Mouse (Mus musculus) hindbrain, embryonic 16.5 days (tissue): ENCODE results near the gene Arhgap31. TPM values are rescaled to one million over a fixed set of nuclear protein-coding genes. Genes with fewer than 3 reads are reported as not detected.

ENCODE experiments used
- ATAC-seq: fragments of 200-750 bp; cut with Nextera tagmentation; 2 replicates; pipeline ENCODE4 v1.8.0; 2017; ENCODE audit warnings: moderate TSS enrichment, moderate library complexity
- H3K27ac ChIP-seq: fragments of 300-500 bp; sonication (generic); 2 replicates; pipeline ENCODE4 v1.5.1; 2014; ENCODE audit warnings: low read depth, mild to moderate bottlenecking, control low read depth, low read length, moderate library complexity
- H3K27me3 ChIP-seq: fragments of 300-500 bp; sonication (generic); replicated peaks from 2 replicates; pipeline ENCODE4 v1.6.1; 2014; ENCODE audit warnings: low read length; ENCODE audit not compliant: control insufficient read depth, insufficient read depth
- H3K36me3 ChIP-seq: fragments of 300-500 bp; sonication (generic); 2 replicates; pipeline ENCODE4 v1.6.1; 2014; ENCODE audit warnings: mild to moderate bottlenecking, low read length, moderate library complexity, mixed read lengths; ENCODE audit not compliant: control insufficient read depth, insufficient read depth
- H3K4me1 ChIP-seq: fragments of 300-500 bp; sonication (generic); 2 replicates; pipeline ENCODE4 v1.6.1; 2014; ENCODE audit warnings: low read depth, low read length; ENCODE audit not compliant: control insufficient read depth, insufficient read depth
- H3K4me2 ChIP-seq: fragments of 300-500 bp; sonication (generic); 2 replicates; pipeline ENCODE4 v1.6.1; 2014; ENCODE audit warnings: mild to moderate bottlenecking, low read length, control low read depth, moderate library complexity
- H3K4me3 ChIP-seq: fragments of 300-500 bp; sonication (generic); 2 replicates; pipeline ENCODE4 v1.5.1; 2014; ENCODE audit warnings: mild to moderate bottlenecking, low read length, control low read depth, moderate library complexity
- H3K9ac ChIP-seq: fragments of 300-500 bp; sonication (generic); 2 replicates; pipeline ENCODE4 v1.6.1; 2014; ENCODE audit warnings: low read depth, mild to moderate bottlenecking, control low read depth, low read length, moderate library complexity
- H3K9me3 ChIP-seq: fragments of 300-500 bp; sonication (generic); 2 replicates; pipeline ENCODE4 v1.6.1; 2014; ENCODE audit warnings: mild to moderate bottlenecking, low read length, moderate library complexity; ENCODE audit not compliant: control insufficient read depth
- WGBS: fragments of 180-500 bp; shearing (Covaris S2); extraction: QIAGEN DNeasy Blood & Tissue Kit; methylation state at CpG from one replicate; pipeline ENCODE4 v1.1.7; 2014; 5-methylcytosine and 5-hydroxymethylcytosine counted together
- polyA plus RNA-seq: library from polyadenylated mRNA; unstranded; fragments of >200 nt; fragmentation: Nextera tagmentation; extraction: Ambion mirVana; gene quantifications from 2 replicates; pipeline ENCODE4 v1.2.1, GENCODE M21; 2015

Arhgap31 gene
- polyA plus RNA-seq, 1 experiment from 2014 or later: 4.5 TPM

DNA sequence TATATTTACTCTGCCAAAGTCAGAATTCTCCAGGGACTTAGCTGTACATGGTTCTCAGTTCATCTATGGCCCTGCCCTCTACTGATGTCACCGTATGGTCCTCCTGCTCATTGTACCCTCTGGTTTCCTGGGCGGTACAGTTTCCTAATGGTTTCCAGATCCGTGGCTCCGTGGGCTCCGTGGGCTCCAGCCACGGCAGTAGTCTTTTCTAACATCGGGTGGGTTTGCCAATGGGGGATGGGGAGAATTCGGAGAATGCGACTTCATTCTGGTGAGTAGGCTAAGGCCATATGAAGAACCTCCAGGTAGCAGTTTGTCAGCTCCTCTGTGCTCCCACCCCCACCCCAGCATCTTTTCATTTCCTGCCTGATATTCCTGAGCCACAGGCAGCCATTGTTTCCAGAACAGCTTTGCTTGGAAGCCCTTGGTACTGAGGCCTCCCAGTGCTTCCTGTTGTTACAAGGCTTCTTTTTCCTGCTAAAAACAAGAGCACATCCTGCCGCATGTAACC lies 61.3 kb downstream of the Arhgap31 start:
- no peak overlapping the region for H3K27ac ChIP-seq
- no peak overlapping the region for H3K4me2 ChIP-seq
- no peak overlapping the region for H3K4me3 ChIP-seq
- WGBS: 82% methylated on average over 10 of the region's 10 CpGs
- ATAC-seq: no peak
- H3K27me3 ChIP-seq: no peaks in the 10 kb centered on the region
- H3K4me1 ChIP-seq: no peaks in the 10 kb centered on the region
- H3K36me3 ChIP-seq: no peaks in the 10 kb centered on the region
- no peak overlapping the region for H3K9ac ChIP-seq
- no peaks in the 10 kb centered on the region for H3K9me3 ChIP-seq

DNA sequence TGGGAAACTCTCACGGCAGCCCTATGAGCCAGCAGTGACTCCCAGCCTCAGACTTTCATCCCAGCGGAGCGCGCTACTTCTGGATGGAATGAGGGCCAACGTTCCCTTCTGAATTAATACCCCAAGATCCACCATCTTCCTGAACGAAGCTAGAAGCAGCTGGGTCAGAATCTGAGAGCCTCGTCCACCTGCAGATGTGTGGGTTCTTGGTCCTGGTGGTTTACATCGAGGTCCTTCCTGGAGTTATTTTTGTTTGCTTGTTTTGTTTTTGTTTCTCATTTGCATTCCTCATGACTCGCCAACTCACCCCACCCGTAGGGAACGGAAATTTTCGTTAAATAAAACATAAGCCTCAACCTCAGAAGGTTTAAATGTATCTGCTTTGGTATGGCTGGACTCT lies 61.8 kb downstream of the Arhgap31 start:
- WGBS: 90% methylated on average over 12 of the region's 12 CpGs
- no peaks in the 10 kb centered on the region for H3K27me3 ChIP-seq
- no peak overlapping the region for H3K4me2 ChIP-seq
- H3K4me1 ChIP-seq: no peaks in the 10 kb centered on the region
- no peaks in the 10 kb centered on the region for H3K9me3 ChIP-seq
- no peak overlapping the region for H3K27ac ChIP-seq
- no peak overlapping the region for H3K9ac ChIP-seq
- ATAC-seq: no peak
- H3K4me3 ChIP-seq: no peak overlapping the region
- H3K36me3 ChIP-seq: no peaks in the 10 kb centered on the region

DNA sequence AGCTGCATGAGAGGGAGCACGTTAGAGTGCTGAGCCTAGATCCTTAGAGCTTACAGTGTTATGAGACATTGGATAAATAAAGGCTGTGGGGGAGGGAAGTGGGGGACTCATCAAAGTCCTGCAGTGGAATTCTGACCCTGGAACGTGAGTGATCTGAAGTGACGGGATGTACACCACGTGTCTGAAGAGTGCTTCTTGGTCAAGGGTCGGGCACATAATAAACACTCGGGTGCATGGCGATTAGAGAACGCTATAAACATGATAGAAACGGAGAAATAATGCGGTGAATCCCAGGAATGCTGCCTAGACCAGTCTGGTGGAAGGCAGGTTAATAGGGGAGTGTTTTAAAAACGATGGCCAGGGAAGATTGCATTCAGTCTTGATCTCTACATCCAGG lies 63.6 kb downstream of the Arhgap31 start:
- no peaks in the 10 kb centered on the region for H3K9me3 ChIP-seq
- no peaks in the 10 kb centered on the region for H3K27me3 ChIP-seq
- H3K4me3 ChIP-seq: no peak overlapping the region
- H3K4me1 ChIP-seq: no peaks in the 10 kb centered on the region
- no peak overlapping the region for H3K9ac ChIP-seq
- no peaks in the 10 kb centered on the region for H3K36me3 ChIP-seq
- WGBS: 78% methylated on average over 11 of the region's 11 CpGs
- no peak overlapping the region for H3K27ac ChIP-seq
- H3K4me2 ChIP-seq: no peak overlapping the region
- no peak for ATAC-seq

DNA sequence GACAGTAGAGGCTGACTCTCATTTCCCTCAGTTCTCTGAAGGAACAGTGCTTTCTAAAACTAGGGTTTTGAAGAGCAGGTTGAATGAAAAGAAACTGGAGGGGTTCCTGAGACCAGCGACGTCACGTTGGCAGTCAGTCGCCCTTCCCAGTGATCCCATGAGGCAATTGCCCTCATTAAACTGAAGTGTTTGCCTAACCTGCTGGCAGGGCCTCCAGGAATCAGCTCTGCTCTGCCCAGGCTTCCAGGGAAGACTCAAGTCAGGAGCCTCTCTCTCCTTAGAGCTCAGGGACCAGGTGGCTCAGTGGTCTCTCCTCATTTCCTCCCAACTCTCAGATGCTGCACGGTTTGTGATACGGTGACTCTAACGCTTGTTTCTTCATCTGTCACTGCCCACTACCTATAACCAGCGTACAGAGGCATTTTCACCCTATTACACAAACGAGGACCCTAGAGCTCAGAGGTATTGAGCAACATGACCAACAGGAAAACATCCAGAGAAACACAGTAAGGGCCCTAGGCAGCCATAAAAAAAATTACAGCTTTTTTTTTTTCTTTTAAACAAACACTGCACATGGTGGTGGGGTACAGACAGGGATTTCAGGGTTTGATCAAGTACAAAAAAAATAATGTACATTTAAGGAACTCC lies 64.2 kb downstream of the Arhgap31 start:
- no peak overlapping the region for H3K27ac ChIP-seq

DNA sequence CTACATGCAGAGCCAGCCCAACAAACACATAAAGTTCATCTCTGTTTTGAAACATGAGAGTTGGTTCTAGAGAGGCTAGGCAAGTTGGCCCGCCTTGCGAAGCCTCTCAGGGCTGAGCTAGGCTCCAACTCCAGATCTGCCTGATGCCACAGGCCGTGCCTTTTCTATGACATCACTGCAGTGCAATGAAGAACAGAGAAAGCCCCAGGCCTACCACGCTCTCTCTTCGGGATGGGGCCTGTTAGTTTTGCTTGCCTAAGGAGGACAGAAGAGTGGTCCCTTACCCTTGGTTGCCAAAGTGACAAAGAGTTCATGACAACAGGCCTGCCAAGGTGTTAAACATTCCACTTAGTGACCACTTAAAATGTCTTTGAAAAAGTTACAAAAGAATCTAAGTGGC lies 64.9 kb downstream of the Arhgap31 start:
- H3K4me1 ChIP-seq: no peaks in the 10 kb centered on the region
- H3K4me2 ChIP-seq: no peak overlapping the region
- no peak overlapping the region for H3K4me3 ChIP-seq
- 93% methylated on average over 5 of the region's 5 CpGs for WGBS
- H3K36me3 ChIP-seq: no peaks in the 10 kb centered on the region
- H3K27ac ChIP-seq: no peak overlapping the region
- H3K9me3 ChIP-seq: no peaks in the 10 kb centered on the region
- no peak overlapping the region for H3K9ac ChIP-seq
- H3K27me3 ChIP-seq: no peaks in the 10 kb centered on the region
- ATAC-seq: no peak

More for the DNA sequence above, 64.2 kb downstream of the Arhgap31 start:
- Histone ChIP-seq H3K9me3 (no peaks in the 10 kb centered on the region), H3K4me3 (no peak overlapping the region), H3K9ac (no peak overlapping the region), H3K36me3 (no peaks in the 10 kb centered on the region), H3K4me1 (no peaks in the 10 kb centered on the region), H3K27me3 (no peaks in the 10 kb centered on the region), H3K4me2 (no peak overlapping the region)
- no peak for ATAC-seq
- WGBS: 88% methylated on average over 9 of the region's 9 CpGs

DNA sequence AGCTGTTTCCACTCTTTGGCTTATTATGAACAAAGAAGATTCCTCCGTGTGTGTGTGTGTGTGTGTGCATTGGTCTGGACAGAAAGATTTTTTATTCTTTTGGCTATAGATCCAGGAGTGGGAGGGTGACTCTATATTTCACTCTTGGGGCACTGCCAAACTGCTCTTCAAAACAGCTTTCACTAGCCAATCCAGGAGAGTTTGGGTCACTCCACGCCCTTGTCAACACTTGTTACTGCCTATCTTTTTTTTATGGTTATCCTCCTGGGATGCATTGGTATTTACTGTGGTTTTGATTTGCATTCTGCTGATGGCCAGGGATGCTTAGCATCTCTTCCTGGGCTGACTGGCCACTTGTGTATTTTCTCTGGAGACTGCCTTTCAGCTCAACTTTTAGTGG lies 68.6 kb downstream of the Arhgap31 start:
- Histone ChIP-seq H3K36me3 (no peaks in the 10 kb centered on the region), H3K4me1 (no peaks in the 10 kb centered on the region), H3K27me3 (no peaks in the 10 kb centered on the region), H3K4me3 (no peak overlapping the region), H3K27ac (no peak overlapping the region), H3K9ac (no peak overlapping the region), H3K9me3 (no peaks in the 10 kb centered on the region), H3K4me2 (no peak overlapping the region)
- whole genome bisulfite sequencing: 52% methylated on average over 2 of the region's 2 CpGs
- ATAC-seq: no peak

DNA sequence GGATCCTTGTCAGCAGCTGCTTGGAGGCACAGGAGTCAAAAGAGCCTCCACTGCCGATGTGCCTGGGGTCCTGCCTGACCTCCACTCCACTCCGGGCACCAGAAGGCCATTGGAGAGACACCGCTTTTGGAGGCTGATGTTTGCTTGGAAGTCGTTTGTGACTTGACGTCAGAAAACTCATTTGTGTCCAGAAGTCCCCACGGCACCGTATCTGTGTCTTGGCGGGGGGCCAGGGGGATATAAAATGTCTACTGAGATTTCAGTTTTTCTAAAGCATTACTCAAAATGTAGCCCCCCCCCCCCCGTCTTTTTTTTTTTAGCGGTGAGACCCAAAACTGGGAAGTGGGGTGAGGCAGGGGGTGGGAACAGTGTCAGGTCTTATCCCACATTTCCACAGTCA lies 76.0 kb downstream of the Arhgap31 start:
- WGBS: 63% methylated on average over 10 of the region's 10 CpGs
- Histone ChIP-seq H3K4me1 (no peaks in the 10 kb centered on the region), H3K9ac (no peak overlapping the region), H3K36me3 (no peaks in the 10 kb centered on the region), H3K4me3 (no peak overlapping the region), H3K27ac (no peak overlapping the region), H3K4me2 (no peak overlapping the region), H3K9me3 (no peaks in the 10 kb centered on the region), H3K27me3 (no peaks in the 10 kb centered on the region)
- no peak for ATAC-seq

DNA sequence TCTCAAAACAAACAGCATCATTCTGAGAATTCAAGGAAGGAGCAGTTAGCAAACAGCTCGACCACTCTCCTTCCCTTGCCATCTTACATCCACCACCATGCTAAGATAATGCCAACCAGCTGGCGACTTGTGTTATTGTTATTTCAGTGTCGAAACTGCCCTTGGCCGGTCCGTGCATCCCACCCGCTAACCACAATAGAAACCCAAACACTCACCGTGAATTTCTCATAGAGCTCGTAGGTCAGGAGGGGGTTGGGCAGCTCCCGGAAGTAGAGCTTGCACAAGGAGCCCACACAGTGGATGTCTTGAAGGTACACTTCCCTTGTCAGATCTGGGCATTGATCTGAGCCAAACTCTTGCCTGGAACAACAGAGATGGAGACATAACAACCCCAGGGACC lies 76.4 kb downstream of the Arhgap31 start:
- H3K4me1 ChIP-seq: no peaks in the 10 kb centered on the region
- 72% methylated on average over 9 of the region's 9 CpGs for WGBS
- no peaks in the 10 kb centered on the region for H3K27me3 ChIP-seq
- H3K9ac ChIP-seq: no peak overlapping the region
- H3K9me3 ChIP-seq: no peaks in the 10 kb centered on the region
- H3K36me3 ChIP-seq: no peaks in the 10 kb centered on the region
- ATAC-seq: no peak
- no peak overlapping the region for H3K27ac ChIP-seq
- no peak overlapping the region for H3K4me3 ChIP-seq
- H3K4me2 ChIP-seq: no peak overlapping the region

DNA sequence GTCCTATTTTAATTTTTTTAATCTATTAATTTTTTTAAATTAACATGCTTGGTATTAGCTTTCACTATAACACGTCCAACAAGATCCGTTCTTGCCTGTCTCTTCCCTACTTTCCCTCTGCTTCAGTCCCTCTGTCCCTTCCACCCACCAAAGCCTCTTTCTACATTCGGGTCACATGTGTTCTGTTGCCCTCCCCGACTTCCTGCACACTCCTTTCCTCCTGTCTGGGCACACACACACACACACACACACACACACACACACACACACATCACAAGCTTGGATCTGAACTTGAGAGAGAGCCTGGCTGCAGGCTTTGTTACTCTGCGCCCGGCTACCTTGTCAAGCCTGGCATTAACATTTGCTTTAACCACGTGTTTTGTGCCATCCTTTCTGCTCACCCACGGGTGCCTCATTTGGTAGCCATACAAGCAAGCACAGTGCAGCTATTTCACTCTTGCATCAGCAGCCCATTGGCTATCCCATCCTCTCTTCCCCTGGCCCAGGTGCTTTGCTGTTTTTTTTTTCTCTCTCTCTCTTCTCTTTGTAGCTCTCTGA lies 77.2 kb downstream of the Arhgap31 start:
- no peak overlapping the region for H3K4me2 ChIP-seq
- no peaks in the 10 kb centered on the region for H3K9me3 ChIP-seq
- H3K9ac ChIP-seq: no peak overlapping the region
- WGBS: 81% methylated on average over 8 of the region's 8 CpGs
- H3K4me1 ChIP-seq: no peaks in the 10 kb centered on the region
- no peak overlapping the region for H3K27ac ChIP-seq
- no peak overlapping the region for H3K4me3 ChIP-seq
- no peaks in the 10 kb centered on the region for H3K36me3 ChIP-seq
- H3K27me3 ChIP-seq: no peaks in the 10 kb centered on the region
- ATAC-seq: no peak
